Mouse (Mus musculus) stomach, embryonic 14.5 days (tissue): ENCODE data around the gene Carmil1. TPM values are rescaled to one million over a fixed set of nuclear protein-coding genes. Genes with fewer than 3 reads are reported as not detected.

Experiments used
- ATAC-seq: fragments of 200-750 bp; cut with Nextera tagmentation; 2 replicates; pipeline ENCODE4 v1.8.0; 2017; ENCODE audit warnings: low read depth, moderate TSS enrichment; ENCODE audit not compliant: insufficient number of reproducible peaks, insufficient read depth, low FRiP score
- H3K27ac ChIP-seq: fragments of 300-500 bp; sonication (generic); 2 replicates; pipeline ENCODE4 v1.5.1; 2014; ENCODE audit warnings: mild to moderate bottlenecking, low read length, moderate library complexity, mixed read lengths
- H3K27me3 ChIP-seq: fragments of 300-500 bp; sonication (generic); 2 replicates; pipeline ENCODE4 v1.6.1; 2014; ENCODE audit warnings: low read length, control low read depth, mixed read lengths; ENCODE audit not compliant: control insufficient read depth, insufficient read depth
- H3K36me3 ChIP-seq: fragments of 300-500 bp; sonication (generic); 2 replicates; pipeline ENCODE4 v1.6.1; 2014; ENCODE audit warnings: mild to moderate bottlenecking, control low read depth, low read length, moderate library complexity, mixed read lengths; ENCODE audit not compliant: control insufficient read depth, insufficient read depth
- H3K4me1 ChIP-seq: fragments of 300-500 bp; sonication (generic); 2 replicates; pipeline ENCODE4 v1.6.1; 2014; ENCODE audit warnings: low read length, control low read depth, mixed read lengths; ENCODE audit not compliant: control insufficient read depth, insufficient read depth
- H3K4me2 ChIP-seq: fragments of 300-500 bp; sonication (generic); replicated peaks from 2 replicates; pipeline ENCODE4 v1.6.1; 2014; ENCODE audit warnings: low read depth, low read length, control low read depth
- H3K4me3 ChIP-seq: fragments of 300-500 bp; sonication (generic); 2 replicates; pipeline ENCODE4 v1.5.1; 2014; ENCODE audit warnings: low read depth, low read length, control low read depth
- H3K9ac ChIP-seq: fragments of 300-500 bp; sonication (generic); replicated peaks from 2 replicates; pipeline ENCODE4 v1.6.1; 2014; ENCODE audit warnings: low read depth, mild to moderate bottlenecking, control low read depth, low read length, moderate library complexity, mixed read lengths
- H3K9me3 ChIP-seq: fragments of 300-500 bp; sonication (generic); 2 replicates; pipeline ENCODE4 v1.6.1; 2016; ENCODE audit warnings: low read depth, low read length, control low read depth; ENCODE audit not compliant: control insufficient read depth
- WGBS: fragments of 180-500 bp; shearing (Covaris S2); extraction: QIAGEN DNeasy Blood & Tissue Kit; methylation state at CpG from one replicate; pipeline ENCODE4 v1.1.7; 2014; 5-methylcytosine and 5-hydroxymethylcytosine counted together
- polyA plus RNA-seq: library from polyadenylated mRNA; unstranded; fragments of >200 nt; fragmentation: Nextera tagmentation; extraction: Ambion mirVana; gene quantifications from 2 replicates; pipeline ENCODE4 v1.2.1, GENCODE M21; 2014

The Carmil1 gene
- polyA plus RNA-seq, 1 experiment from 2014 or later: 34.8 TPM

DNA sequence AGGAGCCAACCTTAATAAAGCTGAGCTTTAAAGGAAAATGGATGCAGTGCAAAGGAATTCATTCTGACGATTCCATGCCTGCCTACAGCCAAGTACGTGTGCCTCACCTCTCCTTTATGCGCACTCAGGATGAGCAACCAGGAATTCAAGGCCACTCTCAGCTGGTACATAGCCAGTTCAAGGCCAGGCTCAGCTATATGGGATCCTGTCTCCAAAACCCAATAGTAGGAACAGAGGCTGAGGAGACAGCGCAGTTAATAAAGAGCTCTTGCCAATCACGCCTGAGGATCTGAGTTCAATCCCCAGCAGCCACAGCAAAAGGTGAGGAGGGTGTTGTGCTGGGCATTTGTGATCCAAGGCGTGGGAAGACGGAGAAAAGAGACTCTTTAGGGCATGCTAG lies 29.4 kb downstream of the Carmil1 start:
- Histone ChIP-seq H3K9me3 (no peaks in the 10 kb centered on the region), H3K27me3 (no peaks in the 10 kb centered on the region), H3K4me2 (no peak overlapping the region), H3K4me3 (no peak overlapping the region), H3K9ac (no peak overlapping the region), H3K36me3 (no peaks in the 10 kb centered on the region), H3K27ac (no peak overlapping the region), H3K4me1 (peaks cover 16% of the 10 kb centered on the region)
- no peak for ATAC-seq
- WGBS: 87% methylated on average over 7 of the region's 7 CpGs

DNA sequence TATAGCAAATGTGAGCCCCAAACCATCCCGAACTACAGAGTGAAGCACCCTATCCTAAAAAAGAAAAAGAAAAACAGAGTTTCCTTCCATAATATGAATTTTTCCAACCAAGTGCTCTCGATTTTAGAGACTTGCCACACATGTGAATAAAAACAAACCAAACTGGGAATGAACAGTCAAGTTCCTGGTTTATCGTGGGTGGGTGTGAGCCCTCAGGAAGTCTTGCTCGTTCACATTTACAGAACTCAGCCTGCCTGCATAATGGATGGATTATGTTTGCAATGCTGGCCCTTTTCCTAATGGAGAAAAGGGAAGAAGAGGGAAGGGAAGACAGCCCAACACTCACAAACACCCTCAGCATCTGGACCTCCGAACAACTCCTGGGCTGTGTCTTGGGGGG lies 32.7 kb downstream of the Carmil1 start:
- Histone ChIP-seq H3K27ac (peak overlapping the region; percentile 21; the same call in 1 of the 2 replicates), H3K4me3 (no peak overlapping the region), H3K9me3 (no peaks in the 10 kb centered on the region), H3K9ac (no peak overlapping the region), H3K36me3 (no peaks in the 10 kb centered on the region), H3K4me1 (peaks cover 15% of the 10 kb centered on the region), H3K27me3 (no peaks in the 10 kb centered on the region), H3K4me2 (no peak overlapping the region)
- no peak for ATAC-seq
- 60% methylated on average over 5 of the region's 5 CpGs for WGBS

DNA sequence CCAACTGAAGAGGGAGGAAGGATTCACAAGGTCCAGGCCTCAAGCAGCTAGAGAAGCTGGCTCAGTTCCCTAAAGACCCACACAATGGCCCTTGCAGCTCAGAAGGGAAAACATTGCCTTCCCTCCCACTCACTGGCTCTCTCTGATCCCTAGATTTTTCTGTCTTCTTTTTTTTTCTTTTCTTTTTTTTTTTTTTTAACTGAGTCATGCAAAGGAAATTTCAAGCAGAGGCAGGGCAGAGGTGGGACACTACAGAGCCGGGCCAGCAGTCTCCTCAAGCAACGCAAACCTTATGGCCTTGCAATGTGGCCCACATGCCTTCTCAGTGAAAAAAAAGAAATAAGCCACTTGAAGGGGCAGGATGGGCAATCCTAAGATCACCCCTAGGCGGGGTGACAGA lies 33.2 kb downstream of the Carmil1 start:
- H3K9ac ChIP-seq: no peak overlapping the region
- H3K27ac ChIP-seq: peak overlapping the region; percentile 21; the same call in 1 of the 2 replicates
- ATAC-seq: no peak
- H3K36me3 ChIP-seq: no peaks in the 10 kb centered on the region
- 70% methylated on average over 3 of the region's 3 CpGs for WGBS
- no peak overlapping the region for H3K4me3 ChIP-seq
- H3K4me2 ChIP-seq: no peak overlapping the region
- H3K4me1 ChIP-seq: peaks cover 20% of the 10 kb centered on the region
- H3K27me3 ChIP-seq: no peaks in the 10 kb centered on the region
- H3K9me3 ChIP-seq: no peaks in the 10 kb centered on the region

DNA sequence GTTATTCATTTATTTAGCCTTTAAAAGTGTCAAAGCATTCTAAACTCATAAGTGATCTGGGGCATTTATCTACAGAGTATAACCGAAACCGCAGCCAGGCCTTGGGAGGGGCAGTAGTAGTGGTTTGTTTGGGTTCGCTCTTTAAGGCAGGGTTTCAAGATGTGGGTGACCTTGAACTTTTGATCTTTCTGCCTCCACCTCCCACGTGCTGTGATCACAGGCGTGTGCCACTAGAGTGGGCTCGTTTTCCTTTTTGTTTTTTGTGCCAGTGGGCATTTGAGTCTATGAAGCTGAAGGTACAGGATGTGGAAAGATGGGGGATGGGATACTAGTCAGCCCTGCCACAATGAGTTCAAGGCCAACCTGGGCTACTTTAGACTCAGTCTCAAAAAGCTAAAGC lies 34.3 kb downstream of the Carmil1 start:
- Histone ChIP-seq H3K4me1 (peaks cover 23% of the 10 kb centered on the region), H3K27ac (no peak overlapping the region), H3K27me3 (no peaks in the 10 kb centered on the region), H3K4me2 (no peak overlapping the region), H3K4me3 (no peak overlapping the region), H3K9ac (no peak overlapping the region), H3K36me3 (no peaks in the 10 kb centered on the region), H3K9me3 (no peaks in the 10 kb centered on the region)
- WGBS: 68% methylated on average over 6 of the region's 6 CpGs
- ATAC-seq: no peak

DNA sequence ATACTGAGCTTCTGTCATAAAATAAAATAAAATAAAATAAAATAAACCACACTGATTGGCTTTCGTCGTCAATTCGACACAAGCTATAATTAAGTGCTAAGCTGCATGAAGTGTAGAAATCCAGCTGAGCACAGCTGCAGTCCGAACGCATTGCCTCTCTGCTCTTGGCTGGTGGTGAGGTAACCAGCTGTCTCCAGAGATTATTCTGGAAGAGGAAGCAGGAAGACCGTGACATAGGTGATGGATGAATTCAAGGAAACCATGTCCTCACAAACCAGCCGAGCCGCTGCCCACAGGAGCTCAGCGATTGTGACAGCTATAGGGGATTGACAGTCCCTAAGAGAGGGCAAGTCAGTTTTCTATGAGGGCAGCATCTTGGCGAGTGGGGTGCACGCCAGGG lies 36.0 kb downstream of the Carmil1 start:
- no peaks in the 10 kb centered on the region for H3K9me3 ChIP-seq
- H3K36me3 ChIP-seq: no peaks in the 10 kb centered on the region
- H3K4me2 ChIP-seq: no peak overlapping the region
- no peak for ATAC-seq
- H3K4me3 ChIP-seq: no peak overlapping the region
- H3K27ac ChIP-seq: no peak overlapping the region
- H3K9ac ChIP-seq: no peak overlapping the region
- peaks cover 25% of the 10 kb centered on the region for H3K4me1 ChIP-seq
- WGBS: 45% methylated on average over 11 of the region's 11 CpGs
- no peaks in the 10 kb centered on the region for H3K27me3 ChIP-seq

DNA sequence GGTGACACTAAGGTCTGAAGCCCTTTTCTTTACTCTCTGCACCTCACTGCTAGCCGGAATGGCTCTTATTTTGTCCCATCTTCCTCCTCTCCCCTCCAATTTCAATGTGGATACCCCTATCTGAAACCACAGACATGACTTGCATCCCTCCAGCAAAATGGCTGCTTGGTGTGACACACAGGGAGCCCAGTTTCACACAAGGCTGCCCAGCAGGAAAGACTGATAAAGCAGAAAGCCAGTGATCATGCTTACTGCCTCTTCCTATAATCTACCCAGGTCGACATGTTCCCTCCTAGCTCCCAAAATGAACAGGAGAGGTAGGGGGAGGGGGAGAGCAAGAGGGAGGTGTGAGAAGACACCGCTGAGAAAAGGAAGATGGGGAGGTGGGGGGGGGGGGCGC lies 36.6 kb downstream of the Carmil1 start:
- H3K36me3 ChIP-seq: no peaks in the 10 kb centered on the region
- H3K4me2 ChIP-seq: no peak overlapping the region
- H3K27ac ChIP-seq: no peak overlapping the region
- no peak overlapping the region for H3K9ac ChIP-seq
- H3K4me3 ChIP-seq: no peak overlapping the region
- WGBS: 76% methylated on average over 4 of the region's 4 CpGs
- H3K27me3 ChIP-seq: no peaks in the 10 kb centered on the region
- ATAC-seq: no peak
- peaks cover 23% of the 10 kb centered on the region for H3K4me1 ChIP-seq
- H3K9me3 ChIP-seq: no peaks in the 10 kb centered on the region

DNA sequence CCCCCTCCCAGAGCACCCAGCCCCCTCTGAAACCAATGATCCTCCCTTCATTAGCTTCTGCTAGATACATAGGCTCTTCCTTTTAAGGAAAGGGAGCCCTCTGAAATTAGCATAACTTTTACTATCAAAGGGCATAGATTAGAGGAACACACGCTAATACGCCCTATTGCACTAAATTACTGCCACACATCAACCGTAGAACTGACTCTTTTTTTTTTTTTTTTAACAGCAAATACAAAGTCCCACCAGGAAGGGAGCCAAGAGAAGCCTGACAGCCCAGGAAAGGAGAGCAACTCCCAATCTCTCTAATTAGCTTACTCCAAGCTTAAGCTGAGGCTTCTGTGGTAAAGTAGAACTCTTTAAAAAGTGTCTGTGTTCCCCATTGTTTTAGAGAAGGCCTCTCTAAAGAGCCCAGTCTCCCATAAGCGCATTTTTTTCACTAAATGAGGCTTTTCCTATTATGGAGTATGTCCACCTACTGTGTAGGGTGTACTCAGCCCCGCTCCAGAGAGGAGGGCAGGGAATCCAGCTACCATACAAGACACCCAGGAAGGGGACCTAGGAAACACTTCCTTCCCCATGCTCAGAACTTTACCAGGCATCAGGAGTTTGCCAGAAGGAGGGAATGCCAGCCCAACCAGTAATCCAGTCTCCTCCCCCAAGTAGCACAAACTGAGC lies 38.0 kb downstream of the Carmil1 start:
- Histone ChIP-seq H3K4me3 (no peak overlapping the region), H3K4me1 (peaks cover 15% of the 10 kb centered on the region; the same call in 1 of the 2 replicates), H3K9ac (no peak overlapping the region), H3K4me2 (no peak overlapping the region), H3K36me3 (no peaks in the 10 kb centered on the region), H3K27me3 (no peaks in the 10 kb centered on the region), H3K9me3 (no peaks in the 10 kb centered on the region), H3K27ac (peak overlapping the region; percentile 15; the same call in 1 of the 2 replicates)
- 63% methylated on average over 5 of the region's 5 CpGs for WGBS
- ATAC-seq: no peak

DNA sequence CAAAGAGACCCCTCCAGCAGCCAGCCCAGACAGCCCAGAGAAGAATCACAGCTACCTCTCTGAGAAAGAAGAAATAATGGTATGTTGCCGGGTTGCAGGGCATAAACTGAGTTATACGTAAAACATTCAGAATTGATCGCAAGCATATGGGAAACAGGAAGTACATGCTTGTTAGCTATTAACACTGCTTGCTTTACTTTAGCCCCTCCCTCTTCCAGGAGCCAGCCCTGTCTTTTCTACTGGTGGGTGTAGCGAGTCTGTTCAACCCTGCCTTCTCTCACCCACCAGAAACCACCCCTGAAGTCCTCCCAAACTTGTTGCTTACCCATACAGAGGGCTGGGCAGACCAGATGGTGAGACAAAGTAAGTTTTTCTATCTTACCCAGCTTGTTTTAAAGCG lies 39.4 kb downstream of the Carmil1 start:
- Histone ChIP-seq H3K9me3 (no peaks in the 10 kb centered on the region), H3K4me3 (no peak overlapping the region), H3K4me1 (peaks cover 15% of the 10 kb centered on the region; the same call in 1 of the 2 replicates), H3K27ac (no peak overlapping the region), H3K27me3 (no peaks in the 10 kb centered on the region), H3K4me2 (no peak overlapping the region), H3K36me3 (no peaks in the 10 kb centered on the region), H3K9ac (no peak overlapping the region)
- 56% methylated on average over 5 of the region's 5 CpGs for WGBS
- ATAC-seq: peak; percentile 38; the same call in 1 of the 2 replicates

DNA sequence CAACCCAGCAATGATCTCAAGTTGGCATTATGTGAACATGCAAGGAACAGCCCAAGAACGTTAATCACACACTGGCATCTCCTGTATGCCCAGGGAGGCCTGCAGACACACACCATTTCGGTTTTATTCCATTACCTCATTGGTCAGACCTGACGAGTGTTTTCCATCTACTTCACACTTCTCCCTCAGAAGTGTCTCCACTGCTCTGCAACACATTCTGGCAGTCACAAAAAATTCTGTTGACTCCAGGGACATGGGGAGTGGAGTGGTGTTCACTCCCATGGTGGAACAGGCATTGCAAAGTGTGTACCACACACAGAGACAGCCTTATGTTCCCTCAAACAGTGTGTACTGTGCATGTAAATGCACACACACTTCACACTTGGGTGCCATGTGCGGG lies 40.2 kb downstream of the Carmil1 start:
- H3K36me3 ChIP-seq: no peaks in the 10 kb centered on the region
- H3K27ac ChIP-seq: no peak overlapping the region
- no peaks in the 10 kb centered on the region for H3K9me3 ChIP-seq
- no peak overlapping the region for H3K9ac ChIP-seq
- peaks cover 15% of the 10 kb centered on the region; the same call in 1 of the 2 replicates for H3K4me1 ChIP-seq
- no peaks in the 10 kb centered on the region for H3K27me3 ChIP-seq
- H3K4me2 ChIP-seq: no peak overlapping the region
- no peak overlapping the region for H3K4me3 ChIP-seq
- no peak for ATAC-seq
- 88% methylated on average over 4 of the region's 4 CpGs for WGBS
